Mouse (Mus musculus) monocyte, adult 5-6 weeks (primary cell): Measurements from ENCODE around the gene D17H6S53E. TPM values are rescaled to one million over a fixed set of nuclear protein-coding genes. Genes with fewer than 3 reads are reported as not detected.
A peak's percentile ranks its signal among the peaks of the same experiment; 100 is the strongest.

ENCODE experiments used
- ATAC-seq: fragments of 153-309, 156-312 bp; replicated peaks from 2 replicates; pipeline ENCODE4 v1.8.0; 2017; ENCODE audit warnings: mild to moderate bottlenecking; ENCODE audit not compliant: low TSS enrichment, insufficient number of reproducible peaks, severe bottlenecking, poor library complexity, low FRiP score
- total RNA-seq: library from RNA; stranded (forward); fragments of 200-1000, 200-491, 200-594 nt; gene quantifications from 3 replicates; pipeline ENCODE4 v1.2.3, GENCODE M21; 2017

The D17H6S53E gene
- total RNA-seq, 1 experiment from 2014 or later: 43.7 TPM

DNA sequence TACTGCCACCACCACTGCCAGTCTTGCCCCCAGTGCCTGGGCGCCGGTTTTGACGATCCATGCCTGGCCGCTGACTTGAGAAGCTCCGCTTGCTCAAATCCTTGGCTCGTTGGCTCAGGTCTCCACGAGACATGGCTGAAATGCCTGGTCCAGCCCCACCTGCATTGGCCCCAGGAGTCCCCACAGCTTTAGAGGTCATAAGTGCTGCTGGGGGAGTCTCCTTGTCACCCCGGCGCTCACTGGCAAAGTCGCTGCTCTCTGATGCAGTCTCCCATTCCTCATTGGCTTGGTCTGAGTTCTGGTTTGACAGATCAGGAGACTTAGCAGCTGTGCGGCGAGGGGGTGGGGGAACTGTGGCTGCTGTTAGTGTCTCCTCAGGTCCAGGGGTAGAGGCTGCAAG lies 29.3 kb downstream of the D17H6S53E start:
- no peak for ATAC-seq

GRCm38 (mm10) chr17:35156461-35157200 lies 30.5 kb downstream of the D17H6S53E start:
- ATAC-seq: no peak

- ATAC-seq: no peak
Measured at GRCm38 (mm10) chr17:35157254-35157653, 31.1 kb downstream of the D17H6S53E start.

DNA sequence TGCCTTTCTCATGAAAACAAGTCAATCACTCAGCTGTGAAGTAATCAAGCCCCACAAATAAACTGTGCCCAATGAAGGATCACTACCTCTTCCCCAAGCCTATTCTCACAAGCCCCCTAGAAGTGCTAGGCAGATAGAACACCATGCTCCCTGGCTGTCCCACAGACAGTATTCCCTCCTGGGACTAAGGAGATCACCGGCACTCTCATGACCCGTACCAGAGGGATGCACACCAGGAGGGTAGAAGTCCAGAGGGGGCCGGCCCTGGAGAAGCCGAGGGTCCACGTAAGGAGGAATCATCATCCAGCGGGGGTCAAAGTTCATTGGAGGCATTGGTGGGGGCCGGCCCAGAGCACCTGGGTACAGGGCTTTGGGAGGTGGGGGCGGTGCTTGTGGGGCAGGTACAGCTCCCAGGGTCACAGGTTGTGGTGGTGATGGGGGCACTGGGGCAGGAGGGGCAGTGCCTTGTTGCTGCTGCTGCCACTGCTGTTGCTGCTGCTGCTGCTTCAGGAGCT lies 31.5 kb downstream of the D17H6S53E start:
- no peak for ATAC-seq

- ATAC-seq: no peak
Measured at GRCm38 (mm10) chr17:35158850-35159593, 32.8 kb downstream of the D17H6S53E start.

DNA sequence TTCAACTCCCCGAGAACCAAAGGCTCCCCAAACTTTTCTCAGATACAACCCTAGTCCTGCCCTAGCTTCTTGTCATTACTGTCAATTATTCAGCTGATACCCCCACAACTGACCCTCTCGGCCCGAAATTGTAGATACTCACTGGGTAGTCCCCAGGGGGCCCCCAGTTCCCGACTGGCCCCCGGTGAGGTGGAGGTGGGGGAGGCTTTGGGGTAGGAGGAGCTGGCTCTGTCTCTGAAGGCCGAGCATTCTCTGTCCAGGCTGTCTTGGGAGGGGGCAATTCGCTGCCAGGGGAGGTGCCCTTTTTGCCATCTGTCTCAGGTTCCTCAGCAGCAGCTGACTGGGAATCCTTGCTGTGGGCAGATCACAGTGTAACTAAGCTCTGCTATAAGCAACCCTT lies 33.5 kb downstream of the D17H6S53E start:
- no peak for ATAC-seq

GRCm38 (mm10) chr17:35161421-35161820 lies 35.2 kb downstream of the D17H6S53E start:
- no peak for ATAC-seq

- ATAC-seq: no peak
Measured at GRCm38 (mm10) chr17:35162121-35162520, 35.9 kb downstream of the D17H6S53E start.

DNA sequence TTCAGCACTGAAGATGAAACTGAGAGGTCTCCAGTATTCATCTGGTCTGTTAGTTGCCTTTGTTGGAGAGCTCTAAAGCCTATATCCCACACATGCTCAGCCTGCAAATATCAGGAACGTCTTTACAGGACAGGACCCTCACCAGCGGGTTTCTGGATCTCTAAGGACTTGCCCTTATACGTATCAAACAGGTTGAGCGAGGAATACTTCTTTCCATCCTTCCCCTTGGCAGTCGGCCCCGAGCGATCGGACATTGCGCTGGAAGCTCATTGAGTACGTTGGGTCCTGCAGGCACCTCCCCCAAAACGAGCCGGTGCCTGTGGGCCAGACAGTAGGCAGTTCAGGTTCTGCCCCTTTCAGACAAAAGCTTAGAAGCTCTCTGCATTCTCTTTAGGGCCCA lies 36.6 kb downstream of the D17H6S53E start:
- ATAC-seq: no peak

DNA sequence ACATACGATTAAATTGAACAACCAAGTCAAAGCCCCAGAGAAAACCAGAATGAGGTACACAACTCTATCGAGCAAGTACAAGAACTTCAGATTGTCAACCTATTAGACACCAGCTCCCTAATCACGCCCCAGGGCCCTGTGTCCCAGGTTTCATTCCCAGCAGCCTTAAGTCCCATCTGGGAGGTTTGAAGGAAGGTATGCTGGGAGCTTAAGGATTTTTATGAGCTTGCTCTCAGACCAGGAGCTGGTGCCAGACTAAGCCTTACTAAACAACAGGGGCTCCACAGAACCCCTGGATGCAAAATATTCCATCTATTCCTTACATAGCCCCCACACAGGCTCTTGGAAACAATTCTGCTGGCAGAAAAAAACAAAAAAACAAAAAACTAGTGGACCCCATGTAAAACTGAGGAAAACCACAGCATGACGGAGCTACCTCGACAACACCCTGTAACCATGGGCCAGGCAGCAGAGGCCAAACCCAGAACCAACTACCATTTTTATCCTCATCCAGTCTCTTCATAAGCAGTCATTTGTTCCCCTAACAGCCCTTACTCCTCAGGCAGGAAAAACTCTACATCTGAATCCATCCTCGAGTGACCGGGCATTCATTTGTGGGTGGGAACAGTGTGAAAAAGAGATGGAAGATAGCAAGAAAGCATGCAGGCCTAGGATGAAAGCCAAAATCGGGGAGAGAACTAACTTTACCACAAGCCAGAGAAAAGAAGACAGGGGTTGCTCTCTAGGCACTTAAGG lies 37.3 kb downstream of the D17H6S53E start:
- no peak for ATAC-seq

- ATAC-seq: no peak
Measured at GRCm38 (mm10) chr17:35164218-35164567, 38.0 kb downstream of the D17H6S53E start.

DNA sequence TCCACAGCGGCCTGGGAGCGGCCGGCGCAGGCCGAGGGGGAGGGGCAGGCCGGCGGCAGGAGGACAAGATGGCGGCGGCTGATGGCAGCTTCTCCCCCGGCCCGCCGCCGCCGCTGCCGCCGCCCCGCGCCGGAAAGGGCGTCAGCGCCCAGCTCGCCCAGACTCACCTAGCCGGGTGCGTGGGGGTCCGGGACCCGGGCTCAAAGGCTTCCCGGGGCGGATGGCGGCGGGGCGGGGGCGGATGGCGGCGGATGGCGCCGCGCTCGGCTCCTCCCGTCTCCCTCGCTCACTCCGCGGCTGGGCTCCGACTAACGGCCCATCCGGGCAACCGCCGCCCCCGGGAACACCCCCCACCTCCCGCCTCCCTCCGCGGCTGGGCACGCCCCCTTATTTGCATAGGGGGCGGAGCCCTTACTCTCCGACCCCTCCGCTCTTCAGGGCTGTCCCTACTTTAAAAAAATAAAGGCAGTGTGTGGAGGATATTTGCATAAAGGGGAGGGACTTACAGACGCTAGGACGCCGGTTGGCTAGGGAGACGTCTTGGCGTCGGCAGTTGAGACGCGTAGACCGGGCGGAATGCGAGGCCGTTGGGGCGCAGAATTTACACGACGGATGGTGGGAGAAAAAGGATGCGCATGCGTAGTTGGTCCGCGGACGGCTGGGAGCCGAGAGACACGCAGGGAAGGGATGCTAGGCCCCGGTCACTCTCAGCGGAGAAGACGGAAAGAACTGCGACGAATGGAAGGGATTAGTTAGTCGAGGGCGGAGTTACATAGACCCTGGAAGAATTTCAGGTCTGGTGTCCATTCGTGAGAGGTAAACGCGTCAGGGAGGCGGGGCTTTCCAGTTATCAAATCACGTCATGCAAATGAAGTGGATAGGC lies 38.6 kb downstream of the D17H6S53E start, which contains the start of gene Prrc2a:
TSS of gene Prrc2a (minus strand) at position 330 of the 883 bp plus-strand sequence.
- peak; percentile 85 for ATAC-seq

DNA sequence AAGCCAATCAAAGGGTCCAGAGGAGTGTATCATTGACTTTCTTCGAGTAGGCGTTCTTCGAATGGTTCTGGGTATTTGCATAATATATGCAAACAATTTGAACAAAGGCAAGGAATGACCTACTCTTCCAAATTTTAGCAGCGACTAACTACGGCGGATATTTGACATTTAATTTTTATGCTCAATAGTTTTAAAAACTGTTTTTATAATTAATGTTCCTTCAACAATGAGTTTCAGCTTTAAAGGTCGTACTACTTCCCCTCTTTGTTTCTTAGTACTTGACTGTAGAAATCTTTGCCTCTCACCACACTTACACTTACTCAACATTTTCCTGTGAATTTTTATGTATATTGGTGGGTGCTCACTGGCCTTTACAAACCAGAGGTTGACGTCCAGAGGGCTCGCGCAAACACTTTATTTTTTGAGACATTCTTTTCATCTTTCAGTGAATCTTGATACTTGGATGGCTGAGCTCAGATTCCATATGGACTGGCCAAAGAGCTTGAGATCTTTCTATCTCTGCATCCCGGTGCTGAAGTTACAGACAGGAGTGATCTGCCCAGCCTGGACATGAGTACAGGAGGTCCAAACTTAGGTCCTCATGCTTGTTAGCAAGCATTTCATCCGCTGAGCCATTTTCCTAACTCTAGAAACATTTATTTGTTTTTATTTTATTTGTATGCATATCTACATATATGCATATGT lies 39.4 kb downstream of the D17H6S53E start:
- ATAC-seq: no peak

DNA sequence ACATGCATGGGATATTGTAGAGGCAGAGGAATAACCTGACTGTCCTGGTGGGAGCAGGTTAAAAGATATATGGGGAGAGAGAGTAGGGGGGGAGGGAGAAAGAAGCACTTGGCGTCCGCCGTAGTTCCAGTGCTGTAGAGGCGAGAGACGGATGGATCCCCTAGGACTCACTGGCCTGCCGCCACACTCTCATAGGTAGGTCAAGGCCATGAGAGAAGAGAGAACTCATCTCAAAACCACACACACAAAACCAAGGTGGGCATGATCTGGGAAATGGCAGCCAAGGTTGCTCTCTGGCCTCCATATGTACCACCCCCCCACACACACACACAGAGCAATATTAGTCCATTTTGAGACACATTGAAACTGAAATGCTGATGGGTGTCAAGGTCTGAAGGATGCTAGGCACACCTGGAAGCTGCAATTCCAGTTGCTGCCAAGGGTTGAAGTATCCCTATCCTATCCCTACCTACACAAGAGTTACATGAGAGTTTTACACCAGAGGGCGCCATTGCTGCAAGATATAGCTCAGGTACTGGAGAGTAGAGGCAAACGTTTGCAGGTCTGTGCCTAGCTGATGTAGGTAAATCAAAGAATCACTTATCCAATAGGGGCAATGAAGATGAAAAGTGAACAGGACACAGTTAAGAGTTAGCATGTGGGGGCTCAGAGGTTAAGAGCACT lies 40.3 kb downstream of the D17H6S53E start:
- ATAC-seq: 0 out of 2 replicates have a peak, but pooled peaks have one; percentile 11

GRCm38 (mm10) chr17:35167794-35168193 lies 41.6 kb downstream of the D17H6S53E start:
- ATAC-seq: no peak

- no peak for ATAC-seq
Measured at GRCm38 (mm10) chr17:35168541-35169207, 42.5 kb downstream of the D17H6S53E start.
